Mouse (Mus musculus) splenic B cell, adult 2 months (primary cell): ENCODE data around the gene Sf1.

Source experiments
- DNase-seq: peaks from one replicate; pipeline ENCODE4 v3.0.0-alpha.2; 2011; ENCODE audit warnings: low read depth, low spot score
- H3K27me3 ChIP-seq: 2 replicates; pipeline ENCODE4 v1.6.1; 2012; ENCODE audit warnings: mild to moderate bottlenecking, low read length, moderate library complexity, mixed read lengths; ENCODE audit not compliant: control insufficient read depth, poor library complexity, insufficient read depth, severe bottlenecking
- H3K36me3 ChIP-seq: 2 replicates; pipeline ENCODE4 v1.6.1; 2012; ENCODE audit warnings: mild to moderate bottlenecking, low read length, moderate library complexity, mixed read lengths; ENCODE audit not compliant: control insufficient read depth, poor library complexity, insufficient read depth, severe bottlenecking

Sf1 gene

GRCm38 (mm10) chr19:6336920-6337319 lies 26.6 kb upstream of the Sf1 start:
- Histone ChIP-seq H3K27me3 (no peaks in the 10 kb centered on the region), H3K36me3 (peaks cover 3% of the 10 kb centered on the region; the same call in 1 of the 2 replicates)
- DNase-seq: no peak

- no peak for DNase-seq
- H3K36me3 ChIP-seq: peaks cover 3% of the 10 kb centered on the region; the same call in 1 of the 2 replicates
- H3K27me3 ChIP-seq: no peaks in the 10 kb centered on the region
These were observed 25.3 kb upstream of the Sf1 start for GRCm38 (mm10) chr19:6338171-6338570.

- Histone ChIP-seq H3K27me3 (no peaks in the 10 kb centered on the region), H3K36me3 (peaks cover 3% of the 10 kb centered on the region; the same call in 1 of the 2 replicates)
- no peak for DNase-seq
These were observed 24.8 kb upstream of the Sf1 start for GRCm38 (mm10) chr19:6338716-6339115.

DNA sequence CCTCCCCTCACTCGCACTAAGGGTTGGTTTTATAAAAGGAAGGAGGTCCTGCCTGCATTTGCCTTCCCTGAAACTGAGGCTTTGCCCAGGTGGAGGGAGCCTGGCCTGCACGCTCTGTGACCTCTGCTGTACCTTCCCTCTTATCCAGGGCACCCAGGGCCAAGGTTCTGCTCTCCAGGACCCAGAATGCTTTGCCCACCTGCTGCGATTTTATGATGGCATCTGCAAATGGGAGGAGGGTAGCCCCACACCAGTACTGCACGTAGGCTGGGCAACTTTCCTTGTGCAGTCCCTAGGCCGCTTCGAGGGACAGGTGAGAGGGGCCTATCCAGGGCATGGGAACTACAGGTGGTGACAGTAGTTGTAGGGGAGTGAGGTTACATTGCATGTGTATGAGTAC lies 24.3 kb upstream of the Sf1 start:
- no peaks in the 10 kb centered on the region for H3K27me3 ChIP-seq
- peaks cover 7% of the 10 kb centered on the region for H3K36me3 ChIP-seq
- no peak for DNase-seq

GRCm38 (mm10) chr19:6339890-6340504 lies 23.5 kb upstream of the Sf1 start:
- Histone ChIP-seq H3K36me3 (peaks cover 9% of the 10 kb centered on the region), H3K27me3 (no peaks in the 10 kb centered on the region)
- peak; percentile 87 for DNase-seq

DNA sequence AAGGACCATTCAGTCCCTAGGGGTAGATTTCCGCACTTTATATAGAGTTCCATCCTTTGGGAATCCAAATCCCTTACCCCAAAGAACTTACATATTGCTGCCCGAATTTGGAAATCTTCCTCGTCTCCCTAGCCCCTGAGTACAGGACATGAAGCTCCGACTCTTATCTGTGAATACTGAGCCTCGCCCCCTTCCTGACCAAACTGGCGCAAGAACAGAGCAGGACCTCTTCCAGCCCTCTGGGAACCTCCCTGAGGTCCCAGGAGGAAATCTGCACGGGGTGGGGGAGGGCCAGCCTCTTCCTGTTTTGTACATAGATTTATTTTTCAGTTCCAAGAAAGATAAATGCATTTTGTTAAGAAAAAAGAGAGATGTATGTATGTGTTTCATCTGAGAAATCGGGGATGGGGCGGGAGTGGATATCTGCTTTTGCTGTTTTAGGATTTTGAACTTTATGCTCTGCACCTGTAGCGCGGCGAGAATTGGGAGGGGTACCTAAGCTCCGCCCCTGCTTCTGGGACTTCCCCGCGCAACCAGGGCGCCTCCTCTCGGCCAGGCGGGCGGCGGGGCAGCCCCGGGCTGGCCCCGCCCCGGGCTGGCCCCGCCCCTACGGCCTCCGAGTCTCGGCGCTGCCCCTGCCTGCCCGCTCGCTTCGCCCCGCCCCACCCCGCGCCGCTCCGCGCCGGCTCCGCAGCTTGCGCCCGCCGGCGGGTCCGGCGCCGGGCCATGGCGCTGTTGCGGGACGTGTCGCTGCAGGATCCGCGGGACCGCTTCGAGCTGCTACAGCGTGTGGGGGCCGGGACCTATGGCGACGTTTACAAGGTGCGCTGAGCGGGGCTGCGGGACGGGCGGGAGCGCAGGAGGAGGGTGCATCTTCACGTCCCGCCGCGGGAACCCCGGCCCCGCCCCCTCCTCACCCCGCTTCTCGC lies 22.7 kb upstream of the Sf1 start, which contains the start of gene Map4k2:
TSS of gene Map4k2 (plus strand) at position 612 of the 929 bp plus-strand sequence.
- Histone ChIP-seq H3K27me3 (no peaks in the 10 kb centered on the region), H3K36me3 (peaks cover 9% of the 10 kb centered on the region)
- peak; percentile 92 for DNase-seq

DNA sequence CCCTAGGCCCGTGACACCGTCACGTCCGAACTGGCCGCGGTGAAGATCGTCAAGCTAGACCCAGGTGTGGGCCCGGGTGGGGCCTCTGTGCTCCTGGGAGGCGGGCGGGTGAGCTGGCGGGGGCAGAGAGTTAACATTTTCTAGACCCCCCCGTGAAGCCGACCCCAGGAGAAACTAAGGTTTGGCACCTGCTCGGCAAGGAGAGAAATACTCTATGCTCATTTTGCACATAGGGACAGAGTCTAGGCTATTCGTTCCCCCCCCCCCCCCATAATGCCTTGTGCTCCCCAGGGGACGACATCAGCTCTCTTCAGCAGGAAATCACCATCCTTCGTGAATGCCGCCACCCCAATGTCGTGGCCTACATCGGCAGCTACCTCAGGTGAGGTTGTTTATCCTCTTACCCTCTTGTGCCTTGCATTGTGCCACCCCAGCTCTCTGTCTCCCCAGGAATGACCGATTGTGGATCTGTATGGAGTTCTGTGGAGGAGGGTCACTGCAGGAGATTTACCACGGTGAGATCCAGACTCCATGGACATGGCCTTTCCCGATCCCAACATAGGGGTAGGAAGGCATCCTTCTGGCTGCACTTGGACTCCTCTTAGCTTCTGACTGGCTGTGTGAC lies 21.9 kb upstream of the Sf1 start:
- DNase-seq: peak; percentile 73
- Histone ChIP-seq H3K36me3 (peaks cover 16% of the 10 kb centered on the region), H3K27me3 (no peaks in the 10 kb centered on the region)

DNA sequence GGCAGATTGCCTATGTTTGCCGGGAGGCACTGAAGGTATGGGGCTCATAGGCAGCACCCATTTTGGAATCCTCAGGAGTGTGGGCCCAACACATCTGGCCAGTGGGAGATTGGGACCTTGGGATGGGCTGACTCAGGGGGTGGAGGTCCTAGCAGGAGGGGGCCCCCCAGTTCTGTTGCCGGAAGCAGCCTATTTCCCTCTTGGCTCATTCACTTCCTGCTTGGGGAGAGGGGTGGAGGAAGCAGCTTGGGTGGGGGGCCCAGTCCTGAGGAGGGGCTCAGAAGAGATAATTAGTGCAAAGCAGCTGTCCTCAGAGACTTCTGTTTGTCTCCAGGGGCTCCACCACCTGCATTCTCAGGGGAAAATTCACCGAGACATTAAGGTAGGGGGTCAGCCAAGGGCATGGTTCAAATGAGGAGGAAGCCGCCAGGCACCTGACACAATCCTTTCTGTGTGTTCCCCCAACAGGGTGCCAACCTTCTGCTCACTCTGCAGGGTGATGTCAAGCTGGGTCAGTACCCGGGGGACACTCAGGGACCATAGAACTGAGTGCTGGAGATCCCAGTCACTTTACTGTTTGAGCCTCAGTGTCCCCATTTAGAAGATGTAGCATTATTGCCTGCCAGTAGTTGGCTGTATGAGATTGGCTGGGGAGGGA lies 21.1 kb upstream of the Sf1 start:
- Histone ChIP-seq H3K36me3 (peaks cover 19% of the 10 kb centered on the region), H3K27me3 (no peaks in the 10 kb centered on the region)
- no peak for DNase-seq

- Histone ChIP-seq H3K27me3 (no peaks in the 10 kb centered on the region), H3K36me3 (peaks cover 16% of the 10 kb centered on the region)
- no peak for DNase-seq
These were observed 20.2 kb upstream of the Sf1 start for GRCm38 (mm10) chr19:6343066-6343925.

DNA sequence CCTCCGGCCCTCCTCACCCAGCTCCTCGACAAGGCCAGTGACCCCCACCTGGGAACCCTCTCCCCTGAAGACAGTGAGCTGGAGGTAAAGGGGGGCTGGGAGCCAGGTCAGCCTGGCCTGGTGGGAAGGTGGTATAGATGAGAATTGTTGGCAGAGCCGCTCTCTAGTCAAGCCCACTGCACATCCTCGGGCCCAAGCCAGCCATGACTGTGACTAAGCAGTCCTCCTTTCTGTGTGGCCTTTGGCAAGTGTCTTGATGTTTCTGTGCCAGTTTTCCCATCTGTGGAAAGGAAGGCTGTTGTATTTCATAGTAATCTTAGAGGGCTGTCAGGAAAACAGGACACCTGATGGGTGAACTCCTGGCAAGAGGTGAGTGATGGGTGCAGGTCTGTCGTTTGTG lies 19.5 kb upstream of the Sf1 start:
- no peak for DNase-seq
- Histone ChIP-seq H3K27me3 (no peaks in the 10 kb centered on the region), H3K36me3 (peaks cover 16% of the 10 kb centered on the region)

DNA sequence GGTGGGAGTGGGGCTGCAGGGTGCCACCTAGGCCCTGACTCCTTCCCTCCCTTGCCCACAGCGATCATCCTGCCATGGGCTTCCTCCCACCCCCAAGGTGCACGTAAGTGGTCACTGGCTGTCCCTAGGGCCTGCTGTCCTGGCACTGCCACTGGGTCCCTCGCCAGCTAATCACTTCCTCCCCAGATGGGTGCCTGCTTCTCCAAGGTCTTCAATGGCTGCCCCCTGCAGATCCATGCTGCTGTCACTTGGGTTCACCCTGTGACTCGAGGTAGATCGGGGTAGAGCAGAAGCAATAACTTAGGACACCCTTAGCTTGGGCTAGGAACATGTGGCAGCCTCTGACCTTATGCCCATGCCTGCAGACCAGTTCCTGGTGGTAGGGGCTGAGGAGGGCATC lies 17.5 kb upstream of the Sf1 start:
- no peak for DNase-seq
- peaks cover 18% of the 10 kb centered on the region for H3K36me3 ChIP-seq
- H3K27me3 ChIP-seq: no peaks in the 10 kb centered on the region

- Histone ChIP-seq H3K27me3 (no peaks in the 10 kb centered on the region), H3K36me3 (peaks cover 18% of the 10 kb centered on the region)
- DNase-seq: no peak
These were observed 16.8 kb upstream of the Sf1 start for GRCm38 (mm10) chr19:6346661-6347060.

DNA sequence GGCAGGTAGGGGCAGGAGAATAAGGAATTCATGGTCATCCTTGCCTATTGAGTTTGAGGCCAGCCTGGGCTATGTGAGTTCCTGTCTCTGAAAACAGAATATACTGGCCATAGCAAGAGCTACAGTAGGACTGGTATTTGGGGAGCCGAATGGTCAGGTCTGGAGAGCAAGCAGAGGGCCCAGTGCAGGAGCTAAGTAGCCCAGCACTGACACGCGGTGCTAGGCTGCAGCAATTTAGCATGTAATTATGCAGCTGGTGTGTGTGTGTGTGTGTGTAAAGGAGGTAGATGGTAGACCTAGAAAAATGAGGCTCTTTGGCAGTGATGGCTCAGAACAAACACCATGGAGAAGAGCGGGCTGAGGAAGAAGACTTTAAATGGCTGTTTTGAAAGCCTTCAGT lies 15.9 kb upstream of the Sf1 start:
- H3K36me3 ChIP-seq: peaks cover 20% of the 10 kb centered on the region
- H3K27me3 ChIP-seq: no peaks in the 10 kb centered on the region
- no peak for DNase-seq

GRCm38 (mm10) chr19:6348717-6349116 lies 14.8 kb upstream of the Sf1 start:
- peaks cover 22% of the 10 kb centered on the region for H3K36me3 ChIP-seq
- DNase-seq: no peak
- no peaks in the 10 kb centered on the region for H3K27me3 ChIP-seq
